Mouse (Mus musculus) gastrocnemius, postnatal 10 days (tissue): ENCODE measurements at regions not wholly inside any gene's neighbourhood (a gene's known extent, or its start where the extent isn't known, plus 50 kb on each side); places are given as distances from the start of the nearest gene placed in this dataset.

Source experiments
- DNase-seq: peaks from one replicate; pipeline ENCODE4 v3.0.0; 2021; ENCODE audit warnings: mixed read lengths

GRCm38 (mm10) chr17:79501031-79501474 lies 110.6 kb upstream of the Rmdn2 start:
- no peak for DNase-seq

- DNase-seq, result no peak
Measured at GRCm38 (mm10) chr17:79501926-79502325, 109.7 kb upstream of the Rmdn2 start.

GRCm38 (mm10) chr17:79503037-79503436 lies 108.6 kb upstream of the Rmdn2 start:
- DNase-seq, result no peak

GRCm38 (mm10) chr17:79504209-79504608 lies 107.5 kb upstream of the Rmdn2 start:
- DNase-seq, result no peak

- no peak for DNase-seq
Measured at GRCm38 (mm10) chr17:79505565-79505964, 106.1 kb upstream of the Rmdn2 start.

GRCm38 (mm10) chr17:79509281-79509680 lies 102.4 kb upstream of the Rmdn2 start:
- no peak for DNase-seq

- DNase-seq, result no peak
Measured at GRCm38 (mm10) chr17:79509957-79510710, 101.5 kb upstream of the Rmdn2 start.

- DNase-seq, result no peak
Measured at GRCm38 (mm10) chr17:79511218-79511617, 100.4 kb upstream of the Rmdn2 start.

- no peak for DNase-seq
Measured at GRCm38 (mm10) chr17:79514076-79514475, 97.6 kb upstream of the Rmdn2 start.

- no peak for DNase-seq
Measured at GRCm38 (mm10) chr17:79518185-79518584, 93.5 kb upstream of the Rmdn2 start.

GRCm38 (mm10) chr17:79518696-79519095 lies 93.0 kb upstream of the Rmdn2 start:
- DNase-seq, result no peak

GRCm38 (mm10) chr17:79519356-79519755 lies 92.3 kb upstream of the Rmdn2 start:
- DNase-seq, result no peak

- no peak for DNase-seq
Measured at GRCm38 (mm10) chr17:79520283-79520682, 91.4 kb upstream of the Rmdn2 start.

GRCm38 (mm10) chr17:79521691-79522090 lies 90.0 kb upstream of the Rmdn2 start:
- no peak for DNase-seq

GRCm38 (mm10) chr17:79523230-79523629 lies 88.4 kb upstream of the Rmdn2 start:
- DNase-seq, result no peak

- DNase-seq, result no peak
Measured at GRCm38 (mm10) chr17:79527391-79527790, 84.3 kb upstream of the Rmdn2 start.

- DNase-seq, result no peak
Measured at GRCm38 (mm10) chr17:79536549-79536948, 75.1 kb upstream of the Rmdn2 start.

GRCm38 (mm10) chr17:79538789-79539188 lies 72.9 kb upstream of the Rmdn2 start:
- no peak for DNase-seq

GRCm38 (mm10) chr17:79540038-79540437 lies 71.6 kb upstream of the Rmdn2 start:
- no peak for DNase-seq

- DNase-seq, result no peak
Measured at GRCm38 (mm10) chr17:79540511-79540910, 71.2 kb upstream of the Rmdn2 start.

GRCm38 (mm10) chr17:79543907-79544522 lies 67.6 kb upstream of the Rmdn2 start:
- peak; percentile 46 for DNase-seq

- DNase-seq, result no peak
Measured at GRCm38 (mm10) chr17:79545878-79546277, 65.8 kb upstream of the Rmdn2 start.

- no peak for DNase-seq
Measured at GRCm38 (mm10) chr17:79547075-79547474, 64.6 kb upstream of the Rmdn2 start.

- DNase-seq, result no peak
Measured at GRCm38 (mm10) chr17:79547524-79547923, 64.1 kb upstream of the Rmdn2 start.
